Mouse (Mus musculus) thymus, postnatal 10 days (tissue): ENCODE measurements at regions not wholly inside any gene's neighbourhood (a gene's known extent, or its start where the extent isn't known, plus 50 kb on each side); places are given as distances from the start of the nearest gene placed in this dataset.

Source experiments
- DNase-seq, 2 experiments: peaks; one replicate each; pipeline ENCODE4 v3.0.0; 2021; ENCODE audit warnings: low spot score in 2 of 2

- DNase-seq, result no peak
These were observed 441.5 kb downstream of the Ebf1 start for GRCm38 (mm10) chr11:45058658-45059057.

- no peak for DNase-seq
These were observed 449.5 kb downstream of the Ebf1 start for GRCm38 (mm10) chr11:45066592-45066991.

- DNase-seq, result no peak
These were observed 453.2 kb downstream of the Ebf1 start for GRCm38 (mm10) chr11:45070280-45070679.

- no peak for DNase-seq
These were observed 454.1 kb downstream of the Ebf1 start for GRCm38 (mm10) chr11:45071195-45071594.

- DNase-seq, result no peak
These were observed 467.5 kb downstream of the Ebf1 start for GRCm38 (mm10) chr11:45084506-45085037.

- DNase-seq, result no peak
These were observed 468.0 kb downstream of the Ebf1 start for GRCm38 (mm10) chr11:45085145-45085544.

- no peak for DNase-seq
These were observed 470.2 kb downstream of the Ebf1 start for GRCm38 (mm10) chr11:45087186-45087915.

- no peak for DNase-seq
These were observed 471.2 kb downstream of the Ebf1 start for GRCm38 (mm10) chr11:45088286-45088685.

GRCm38 (mm10) chr11:45089561-45089960, 472.4 kb downstream of the Ebf1 start:
- DNase-seq, result no peak

GRCm38 (mm10) chr11:45103498-45104336, 486.6 kb downstream of the Ebf1 start:
- no peak for DNase-seq

- DNase-seq, result no peak
These were observed 499.6 kb downstream of the Ebf1 start for GRCm38 (mm10) chr11:45116702-45117101.

- no peak for DNase-seq
These were observed 506.2 kb downstream of the Ebf1 start for GRCm38 (mm10) chr11:45123276-45123675.

- DNase-seq, result no peak
These were observed 519.7 kb downstream of the Ebf1 start for GRCm38 (mm10) chr11:45136781-45137180.

GRCm38 (mm10) chr11:45138351-45138975, 521.3 kb downstream of the Ebf1 start:
- DNase-seq, result no peak

- no peak for DNase-seq
These were observed 523.4 kb downstream of the Ebf1 start for GRCm38 (mm10) chr11:45140490-45140889.

GRCm38 (mm10) chr11:45154070-45154469, 537.0 kb downstream of the Ebf1 start:
- no peak for DNase-seq

- no peak for DNase-seq
These were observed 537.4 kb downstream of the Ebf1 start for GRCm38 (mm10) chr11:45154497-45154896.

- no peak for DNase-seq
These were observed 538.7 kb downstream of the Ebf1 start for GRCm38 (mm10) chr11:45155782-45156181.

GRCm38 (mm10) chr11:45158282-45158681, 541.2 kb downstream of the Ebf1 start:
- no peak for DNase-seq

- no peak for DNase-seq
These were observed 543.8 kb downstream of the Ebf1 start for GRCm38 (mm10) chr11:45160871-45161270.

- DNase-seq, result no peak
These were observed 556.4 kb downstream of the Ebf1 start for GRCm38 (mm10) chr11:45173546-45173945.

GRCm38 (mm10) chr11:45174071-45174470, 557.0 kb downstream of the Ebf1 start:
- no peak for DNase-seq
